ENCODE assay signal across 21 mouse cellular contexts in genomic region chr2:162418181-162418580, GRCm38 (mm10).
DNase-seq lines count a peak whose midpoint lies in the region; ATAC-seq and TF ChIP-seq lines count a peak whose summit lies in the region.
"Had no signal": no experiment of that assay in that cellular context is flagged by ENCODE, and none has a peak within 500 bp of the region (broad histone marks: within the 10 kb centered on the region; RNA-seq: fewer than 3 reads in every experiment).

No protein-coding gene starts in this region.

- no peak for ATAC-seq in lung, postnatal 0 days
- no peak for ATAC-seq in midbrain, postnatal 0 days (ENCODE audit: low FRiP score)
- ATAC-seq: activated CD4-positive, CD25-positive, alpha-beta regulatory T cell, adult 4 months; CD4-positive, CD25-positive, alpha-beta regulatory T cell, adult 4 months; forebrain, embryonic 14.5 days had no signal

- H3K4me1 ChIP-seq in lung, postnatal 0 days (ENCODE audit: insufficient read depth, low read depth, low read length) = no peaks in the 10 kb centered on the region
- no peaks in the 10 kb centered on the region for H3K4me1 ChIP-seq in midbrain, postnatal 0 days (ENCODE audit: insufficient read depth, low read length)
- H3K4me1 ChIP-seq: heart, embryonic 10.5 days; heart, embryonic 13.5 days; hindbrain, embryonic 12.5 days had no signal

- TF ChIP-seq CTCF in lung, postnatal 0 days (IDR thresholded peaks at IDR 0.05) = no peak
- TF ChIP-seq CTCF in midbrain, postnatal 0 days (IDR thresholded peaks at IDR 0.05) = no peak

- H3K27ac ChIP-seq in lung, postnatal 0 days (ENCODE audit: low read length) = no peak overlapping the region
- H3K27ac ChIP-seq in midbrain, postnatal 0 days (ENCODE audit: low read depth, low read length) = no peak overlapping the region
- H3K27ac ChIP-seq: gastrocnemius, adult 2 months; heart, adult 2 months; heart, embryonic 10.5 days; heart, embryonic 13.5 days; hindbrain, embryonic 12.5 days; hindbrain, embryonic 15.5 days had no signal

- no peaks in the 10 kb centered on the region for H3K27me3 ChIP-seq in lung, postnatal 0 days (replicated peaks; ENCODE audit: insufficient read depth, low read length)
- no peaks in the 10 kb centered on the region for H3K27me3 ChIP-seq in midbrain, postnatal 0 days (ENCODE audit: insufficient read depth, low read length)
- H3K27me3 ChIP-seq: heart, embryonic 13.5 days; hindbrain, embryonic 12.5 days had no signal

- no peaks in the 10 kb centered on the region for H3K36me3 ChIP-seq in lung, postnatal 0 days (ENCODE audit: insufficient read depth, low read length)
- no peaks in the 10 kb centered on the region for H3K36me3 ChIP-seq in midbrain, postnatal 0 days (ENCODE audit: insufficient read depth, low read length)
- H3K36me3 ChIP-seq: heart, embryonic 10.5 days; heart, embryonic 13.5 days; hindbrain, embryonic 12.5 days; hindbrain, embryonic 15.5 days had no signal

- H3K9me3 ChIP-seq in lung, postnatal 0 days (ENCODE audit: low read length) = no peaks in the 10 kb centered on the region
- no peaks in the 10 kb centered on the region for H3K9me3 ChIP-seq in midbrain, postnatal 0 days (ENCODE audit: low read length)
- H3K9me3 ChIP-seq: heart, embryonic 10.5 days; heart, embryonic 13.5 days; hindbrain, embryonic 12.5 days; hindbrain, embryonic 15.5 days had no signal

- intact Hi-C loops in heart, postnatal 14 days (cut with DNase I) = no loop called here

- DNase-seq in heart, adult 11 months = peak; percentile 55
- DNase-seq in heart, postnatal 14 days = no peak
- peak; percentile 21 for DNase-seq in lung, postnatal 10 days
- no peak for DNase-seq in lung, postnatal 0 days (ENCODE audit: low spot score)
- DNase-seq in brain, adult 2 months (ENCODE audit: low read depth, low spot score) = peak; percentile 64
- DNase-seq in midbrain, postnatal 0 days (ENCODE audit: low spot score) = no peak
- DNase-seq: adrenal gland, adult 8-10 months; adrenal gland, postnatal 25 days; cerebellum, adult 18-20 months; cerebellum, adult 9-10 months; cerebellum, postnatal 14 days; gastrocnemius, adult 2 months; gastrocnemius, postnatal 25 days; heart, adult 2 months had no signal

- no peak overlapping the region for H3K9ac ChIP-seq in lung, postnatal 0 days (replicated peaks; ENCODE audit: low read depth)
- no peak overlapping the region for H3K9ac ChIP-seq in midbrain, postnatal 0 days (replicated peaks; ENCODE audit: low read length, poor library complexity, severe bottlenecking)
- H3K9ac ChIP-seq: heart, embryonic 13.5 days; hindbrain, embryonic 12.5 days; hindbrain, embryonic 15.5 days had no signal

- no peak overlapping the region for H3K4me2 ChIP-seq in lung, postnatal 0 days (replicated peaks; ENCODE audit: low read depth, low read length)
- no peak overlapping the region for H3K4me2 ChIP-seq in midbrain, postnatal 0 days (ENCODE audit: low read depth, low read length, poor library complexity, severe bottlenecking)
- H3K4me2 ChIP-seq: heart, embryonic 13.5 days; hindbrain, embryonic 12.5 days; hindbrain, embryonic 15.5 days had no signal

- WGBS in lung, postnatal 0 days = 44% methylated on average over 3 of the region's 3 CpGs
- 78% methylated on average over 3 of the region's 3 CpGs for WGBS in midbrain, postnatal 0 days

- no peak overlapping the region for H3K4me3 ChIP-seq in lung, postnatal 0 days (ENCODE audit: low read depth, low read length)
- no peak overlapping the region for H3K4me3 ChIP-seq in midbrain, postnatal 0 days (ENCODE audit: low read depth, low read length)
- H3K4me3 ChIP-seq: gastrocnemius, adult 2 months; heart, adult 2 months; heart, embryonic 10.5 days; heart, embryonic 13.5 days; hindbrain, embryonic 12.5 days; hindbrain, embryonic 15.5 days had no signal

- TF ChIP-seq EP300 in lung, postnatal 0 days (IDR thresholded peaks at IDR 0.05) = no peak

Comparison
In these comparisons a context has a peak if more than half of its experiments do, and no peak if none do; other contexts are left out.
1. DNase-seq: peak in heart, adult 11 months (single experiment), lung, postnatal 10 days (single experiment) and brain, adult 2 months (single experiment); none in heart, postnatal 14 days (0 of 2), lung, postnatal 0 days (single experiment) and midbrain, postnatal 0 days (single experiment).